Mouse (Mus musculus) testis, adult 2 months (tissue): ENCODE measurements around the gene Ddx51. TPM values are rescaled to one million over a fixed set of nuclear protein-coding genes. Genes with fewer than 3 reads are reported as not detected.

Experiments used
- H3K27ac ChIP-seq: fragments of 200-500 bp; 2 replicates; pipeline ENCODE4 v1.5.1; 2012; ENCODE audit warnings: low read depth, low read length; ENCODE audit not compliant: control insufficient read depth, insufficient read depth
- H3K27me3 ChIP-seq: fragments of 200-500 bp; 2 replicates; pipeline ENCODE4 v1.6.1; 2012; ENCODE audit warnings: mild to moderate bottlenecking, low read length, moderate library complexity; ENCODE audit not compliant: control insufficient read depth, insufficient read depth
- H3K36me3 ChIP-seq: fragments of 200-500 bp; 2 replicates; pipeline ENCODE4 v1.6.1; 2012; ENCODE audit warnings: mild to moderate bottlenecking, low read length; ENCODE audit not compliant: control insufficient read depth, insufficient read depth
- H3K4me1 ChIP-seq: fragments of 200-500 bp; 2 replicates; pipeline ENCODE4 v1.6.1; 2012; ENCODE audit warnings: low read length; ENCODE audit not compliant: control insufficient read depth, insufficient read depth
- H3K4me3 ChIP-seq: fragments of 200-500 bp; 2 replicates; pipeline ENCODE4 v1.5.1; 2012; ENCODE audit warnings: low read depth, mild to moderate bottlenecking, low read length, moderate library complexity, mixed read lengths; ENCODE audit not compliant: control insufficient read depth
- CTCF ChIP-seq: fragments of 200-500 bp; IDR thresholded peaks from 2 replicates; pipeline ENCODE4 v1.5.1; 2012; ENCODE audit warnings: low read depth, mild to moderate bottlenecking, inconsistent platforms, low read length, moderate library complexity; ENCODE audit not compliant: control insufficient read depth, insufficient read depth, insufficient replicate concordance
- POLR2A ChIP-seq: fragments of 200-500 bp; IDR thresholded peaks from 2 replicates; pipeline ENCODE4 v1.6.1; 2012; ENCODE audit warnings: low read depth, mild to moderate bottlenecking, inconsistent platforms, low read length, moderate library complexity; ENCODE audit not compliant: control insufficient read depth
- polyA plus RNA-seq: library from polyadenylated mRNA; depleted of rRNA; stranded (reverse); fragments of >200 nt; gene quantifications from 2 replicates; pipeline ENCODE4 v1.2.3, GENCODE M21; 2012; rRNA removed

The Ddx51 gene
- 22.8 and 24.5 TPM in 2 replicates for polyA plus RNA-seq

GRCm38 (mm10) chr5:110652719-110653648 is at the start of gene Ddx51, which contains the start of gene Noc4l:
TSS of gene Ddx51 (plus strand) at chr5:110653451.
TSS of gene Noc4l (minus strand) at chr5:110653417.
- Histone ChIP-seq H3K4me1 (peaks cover 4% of the 10 kb centered on the region; the same call in 1 of the 2 replicates), H3K36me3 (peaks cover 3% of the 10 kb centered on the region), H3K4me3 (peak within 1 kb of the TSS; percentile 96), H3K27me3 (no peaks in the 10 kb centered on the region), H3K27ac (peak within 1 kb of the TSS; percentile 60)
- peak; percentile 55 for TF ChIP-seq POLR2A
- TF ChIP-seq CTCF = no peak

GRCm38 (mm10) chr5:110604311-110604710 is 48.9 kb upstream of the Ddx51 start:
- Histone ChIP-seq H3K4me3 (no peak overlapping the region), H3K27ac (no peak overlapping the region), H3K36me3 (no peaks in the 10 kb centered on the region), H3K27me3 (no peaks in the 10 kb centered on the region), H3K4me1 (no peaks in the 10 kb centered on the region)
- TF ChIP-seq POLR2A (no peak), CTCF (no peak)

GRCm38 (mm10) chr5:110605531-110606221 is 47.6 kb upstream of the Ddx51 start:
- Histone ChIP-seq H3K4me1 (no peaks in the 10 kb centered on the region), H3K36me3 (no peaks in the 10 kb centered on the region), H3K27me3 (no peaks in the 10 kb centered on the region), H3K4me3 (no peak overlapping the region), H3K27ac (no peak overlapping the region)
- TF ChIP-seq CTCF (no peak), POLR2A (no peak)

GRCm38 (mm10) chr5:110607767-110608166 is 45.5 kb upstream of the Ddx51 start:
- Histone ChIP-seq H3K4me3 (no peak overlapping the region), H3K36me3 (no peaks in the 10 kb centered on the region), H3K4me1 (no peaks in the 10 kb centered on the region), H3K27me3 (no peaks in the 10 kb centered on the region), H3K27ac (no peak overlapping the region)
- TF ChIP-seq POLR2A (no peak), CTCF (no peak)

GRCm38 (mm10) chr5:110608336-110608735 is 44.9 kb upstream of the Ddx51 start:
- Histone ChIP-seq H3K36me3 (no peaks in the 10 kb centered on the region), H3K4me3 (no peak overlapping the region), H3K27me3 (no peaks in the 10 kb centered on the region), H3K4me1 (no peaks in the 10 kb centered on the region), H3K27ac (no peak overlapping the region)
- TF ChIP-seq CTCF = no peak
- TF ChIP-seq POLR2A = no peak

GRCm38 (mm10) chr5:110608941-110609340 is 44.3 kb upstream of the Ddx51 start:
- H3K36me3 ChIP-seq = no peaks in the 10 kb centered on the region
- H3K4me1 ChIP-seq = no peaks in the 10 kb centered on the region
- TF ChIP-seq POLR2A = no peak
- no peak for TF ChIP-seq CTCF
- H3K4me3 ChIP-seq = no peak overlapping the region
- H3K27ac ChIP-seq = no peak overlapping the region
- H3K27me3 ChIP-seq = no peaks in the 10 kb centered on the region

- no peaks in the 10 kb centered on the region for H3K4me1 ChIP-seq
- TF ChIP-seq POLR2A (no peak), CTCF (no peak)
Observed at GRCm38 (mm10) chr5:110609425-110609824, 43.8 kb upstream of the Ddx51 start.

More at GRCm38 (mm10) chr5:110609425-110609824, 43.8 kb upstream of the Ddx51 start:
- no peak overlapping the region for H3K4me3 ChIP-seq
- no peak overlapping the region for H3K27ac ChIP-seq
- H3K27me3 ChIP-seq = no peaks in the 10 kb centered on the region
- H3K36me3 ChIP-seq = no peaks in the 10 kb centered on the region
